Mouse (Mus musculus) cerebellum, adult (tissue): ENCODE results near the gene Ifngr2.

Experiments used
- ATAC-seq: cut with Nextera tagmentation; 2 replicates; pipeline ENCODE4 v1.9.2; 2017; ENCODE audit warnings: mild to moderate bottlenecking, moderate library complexity, mixed read lengths; ENCODE audit not compliant: insufficient number of reproducible peaks, low FRiP score, low TSS enrichment

Ifngr2 gene

DNA sequence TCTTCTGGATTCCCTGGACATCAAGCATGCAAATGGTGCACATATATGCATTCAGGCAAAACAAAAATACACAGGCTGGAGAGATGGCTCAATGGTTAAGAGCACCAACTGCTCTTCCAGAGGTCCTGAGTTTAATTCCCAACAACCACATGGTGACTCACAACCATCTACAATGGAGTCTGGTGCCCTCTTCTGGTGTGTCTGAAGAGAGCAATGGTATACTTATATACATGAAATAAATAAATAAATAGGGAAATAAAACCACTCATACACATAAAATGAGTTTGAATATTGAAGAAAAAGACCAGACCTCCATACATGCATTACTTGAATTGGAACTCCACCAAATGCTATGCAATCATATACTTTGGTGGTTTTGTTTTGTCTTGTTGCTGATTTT is 52.4 kb downstream of the Ifngr2 start:
- no peak for ATAC-seq

GRCm38 (mm10) chr16:91601081-91601480 is 54.2 kb downstream of the Ifngr2 start:
- no peak for ATAC-seq

- no peak for ATAC-seq
Measured at GRCm38 (mm10) chr16:91601693-91602092, 54.8 kb downstream of the Ifngr2 start.

DNA sequence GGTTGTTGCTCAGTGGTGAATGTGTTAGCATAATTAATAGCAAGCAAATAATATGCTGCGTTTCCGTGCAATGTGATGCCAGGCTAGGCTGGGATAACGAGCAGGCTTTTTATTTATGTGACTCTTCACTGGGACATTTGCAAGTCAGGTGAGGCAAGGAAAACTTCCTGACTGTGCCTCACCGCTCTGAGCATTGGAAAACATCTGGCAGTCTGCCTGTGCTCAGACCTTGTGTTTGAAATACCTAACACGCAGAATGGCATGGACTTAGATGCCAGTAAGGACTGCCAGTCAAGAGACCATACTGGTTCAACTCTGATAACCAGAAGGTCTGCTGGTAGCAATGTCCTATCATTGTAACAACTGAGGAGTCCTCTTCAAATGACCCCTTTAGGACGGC is 58.3 kb downstream of the Ifngr2 start:
- no peak for ATAC-seq

- ATAC-seq, result no peak
Measured at GRCm38 (mm10) chr16:91606958-91607357, 60.1 kb downstream of the Ifngr2 start.

DNA sequence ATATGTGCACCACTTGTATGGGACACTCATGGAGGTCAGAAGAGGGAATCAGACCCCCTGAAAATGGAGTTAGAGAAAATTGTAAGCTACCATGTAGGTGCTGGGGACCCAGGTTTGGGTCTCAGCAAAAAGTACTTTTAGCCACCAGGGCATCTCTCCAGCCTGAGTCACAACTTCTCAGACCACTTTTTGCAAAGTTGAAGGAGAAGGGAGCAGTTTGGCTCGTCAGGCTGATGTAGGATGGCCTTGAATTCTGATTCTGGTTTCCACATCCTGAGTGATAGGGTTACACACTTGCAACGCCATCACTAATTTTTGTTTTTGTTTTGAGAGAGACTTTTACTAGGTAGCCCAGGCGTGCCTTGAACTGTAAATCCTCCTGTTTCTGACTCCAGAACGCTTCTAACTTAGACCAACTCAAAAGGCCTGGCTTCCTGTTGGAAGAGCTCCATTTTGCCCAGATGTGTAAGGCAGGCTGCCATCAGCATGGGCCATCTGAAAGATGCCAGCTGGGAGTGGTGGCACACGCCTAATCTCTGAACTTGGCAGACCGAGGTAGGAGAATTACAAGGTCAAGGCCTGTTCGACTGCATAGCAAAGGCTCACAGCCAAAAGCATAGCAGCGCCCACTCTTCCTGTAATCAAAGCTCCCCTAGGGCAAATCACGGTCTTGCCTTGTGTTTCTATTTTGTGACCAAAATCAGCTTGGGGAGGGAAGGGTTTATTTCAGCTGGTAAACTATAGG is 62.8 kb downstream of the Ifngr2 start:
- no peak for ATAC-seq

- ATAC-seq, result no peak
Measured at GRCm38 (mm10) chr16:91611248-91611647, 64.4 kb downstream of the Ifngr2 start.

GRCm38 (mm10) chr16:91612525-91612924 is 65.7 kb downstream of the Ifngr2 start:
- ATAC-seq, result no peak

- no peak for ATAC-seq
Measured at GRCm38 (mm10) chr16:91614552-91614951, 67.7 kb downstream of the Ifngr2 start.
